Mouse (Mus musculus): ENCODE measurements around the gene Ddost.

The Ddost gene

DNA sequence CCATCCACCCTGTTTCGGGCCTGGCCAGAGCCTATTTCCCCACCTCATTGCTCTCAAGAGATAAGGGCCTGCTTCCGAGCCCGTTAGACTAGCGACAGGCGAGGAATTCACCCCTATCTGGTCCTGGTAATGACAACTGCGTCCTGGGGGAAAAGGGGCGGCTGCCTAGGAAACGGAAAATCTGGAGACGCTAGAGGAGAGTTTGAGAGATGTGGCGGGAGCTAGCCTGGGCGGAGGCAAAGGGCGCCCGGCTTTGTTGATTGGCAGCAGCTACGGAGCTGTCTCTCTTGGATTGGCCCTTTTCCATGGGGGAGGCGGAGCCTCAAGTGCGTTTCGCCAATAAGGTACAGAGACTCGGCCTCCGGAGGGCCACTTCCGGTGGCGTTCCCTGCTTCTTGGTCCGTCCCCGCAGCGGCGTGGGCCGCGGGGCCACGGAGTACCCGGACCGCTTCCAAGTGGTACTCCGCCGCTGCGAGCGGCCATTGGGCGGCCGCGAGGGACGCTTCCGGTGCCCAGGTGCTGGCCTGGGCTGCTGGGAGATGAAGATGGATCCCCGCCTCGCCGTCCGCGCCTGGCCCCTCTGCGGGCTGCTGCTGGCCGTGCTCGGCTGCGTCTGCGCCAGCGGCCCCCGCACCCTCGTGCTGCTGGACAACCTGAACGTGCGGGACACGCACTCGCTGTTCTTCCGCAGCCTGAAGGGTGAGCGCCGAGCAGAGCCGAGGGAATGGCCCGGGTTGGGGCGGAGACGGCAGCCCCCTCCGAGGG, at the start of gene Ddost:
Gene Ddost, plus strand, starts transcription at position 391 of the 765 bp plus-strand sequence.
- DNase-seq (ENCODE audit: low spot score): peak; percentile 98

GRCm38 (mm10) chr4:138257116-138257687, 47.3 kb upstream of the Ddost start:
- no peak for DNase-seq (ENCODE audit: low spot score)

DNA sequence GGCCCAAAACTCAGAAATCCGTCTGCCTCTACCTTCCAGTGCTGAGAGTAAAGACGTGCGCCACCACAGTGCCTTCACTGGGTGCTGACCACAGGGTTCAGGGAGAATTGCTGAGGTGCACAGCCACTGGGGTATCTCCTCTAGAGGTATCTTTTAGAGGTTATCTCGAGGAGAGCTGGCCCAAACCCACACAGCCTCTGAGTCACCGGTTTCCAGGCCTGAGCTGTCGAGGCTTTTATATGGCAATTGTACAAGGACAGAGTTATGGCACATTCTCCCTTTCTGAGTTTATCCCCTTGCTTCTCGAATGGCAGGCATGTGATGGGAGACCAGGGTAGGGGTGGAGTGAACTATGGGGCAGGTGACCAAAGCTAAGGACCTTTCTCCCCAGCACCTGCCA, 45.9 kb upstream of the Ddost start:
- no peak for DNase-seq (ENCODE audit: low spot score)

DNA sequence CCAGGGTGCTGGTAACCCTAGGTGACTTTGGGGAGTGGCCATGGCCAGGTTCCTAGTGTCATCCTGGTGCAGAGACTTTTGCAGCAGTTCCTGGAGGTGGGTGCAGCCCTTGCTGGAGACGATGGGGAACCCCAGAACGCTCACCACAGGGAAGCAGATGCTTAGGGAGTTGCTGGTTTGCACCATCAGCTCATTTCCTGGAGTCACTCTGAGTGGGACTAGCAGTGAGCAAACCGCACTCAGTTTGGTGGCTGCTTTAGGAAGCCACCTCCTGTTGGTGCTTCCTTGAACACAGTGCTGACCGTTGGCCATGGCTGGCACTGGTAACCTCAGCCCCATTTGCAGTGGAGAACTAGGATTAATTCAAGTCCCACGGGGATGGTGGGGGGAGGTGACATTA, 45.0 kb upstream of the Ddost start:
- no peak for DNase-seq (ENCODE audit: low spot score)

- DNase-seq (ENCODE audit: low spot score): peak; percentile 93
Observed at GRCm38 (mm10) chr4:138261843-138262681, 42.5 kb upstream of the Ddost start.

DNA sequence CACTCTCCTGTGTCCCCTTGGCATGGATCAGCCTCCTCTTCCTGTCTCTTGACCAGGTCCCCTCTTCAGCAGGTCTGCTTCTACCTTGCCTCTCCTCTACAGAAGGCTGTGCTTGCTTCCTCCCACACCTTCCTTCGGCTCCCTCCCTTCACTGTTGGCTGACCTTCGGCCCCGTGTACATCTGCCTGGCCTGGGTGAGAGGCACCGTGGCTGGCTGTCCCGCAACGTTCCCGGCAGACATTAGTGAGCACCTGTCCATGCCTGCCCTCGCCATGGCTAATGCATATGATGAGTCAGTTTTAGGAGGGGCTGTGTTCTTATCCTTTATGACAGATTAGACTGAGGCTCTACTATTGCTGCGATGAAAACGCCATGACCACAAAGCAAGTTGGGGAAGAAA, 36.7 kb upstream of the Ddost start:
- DNase-seq (ENCODE audit: low spot score): no peak

DNA sequence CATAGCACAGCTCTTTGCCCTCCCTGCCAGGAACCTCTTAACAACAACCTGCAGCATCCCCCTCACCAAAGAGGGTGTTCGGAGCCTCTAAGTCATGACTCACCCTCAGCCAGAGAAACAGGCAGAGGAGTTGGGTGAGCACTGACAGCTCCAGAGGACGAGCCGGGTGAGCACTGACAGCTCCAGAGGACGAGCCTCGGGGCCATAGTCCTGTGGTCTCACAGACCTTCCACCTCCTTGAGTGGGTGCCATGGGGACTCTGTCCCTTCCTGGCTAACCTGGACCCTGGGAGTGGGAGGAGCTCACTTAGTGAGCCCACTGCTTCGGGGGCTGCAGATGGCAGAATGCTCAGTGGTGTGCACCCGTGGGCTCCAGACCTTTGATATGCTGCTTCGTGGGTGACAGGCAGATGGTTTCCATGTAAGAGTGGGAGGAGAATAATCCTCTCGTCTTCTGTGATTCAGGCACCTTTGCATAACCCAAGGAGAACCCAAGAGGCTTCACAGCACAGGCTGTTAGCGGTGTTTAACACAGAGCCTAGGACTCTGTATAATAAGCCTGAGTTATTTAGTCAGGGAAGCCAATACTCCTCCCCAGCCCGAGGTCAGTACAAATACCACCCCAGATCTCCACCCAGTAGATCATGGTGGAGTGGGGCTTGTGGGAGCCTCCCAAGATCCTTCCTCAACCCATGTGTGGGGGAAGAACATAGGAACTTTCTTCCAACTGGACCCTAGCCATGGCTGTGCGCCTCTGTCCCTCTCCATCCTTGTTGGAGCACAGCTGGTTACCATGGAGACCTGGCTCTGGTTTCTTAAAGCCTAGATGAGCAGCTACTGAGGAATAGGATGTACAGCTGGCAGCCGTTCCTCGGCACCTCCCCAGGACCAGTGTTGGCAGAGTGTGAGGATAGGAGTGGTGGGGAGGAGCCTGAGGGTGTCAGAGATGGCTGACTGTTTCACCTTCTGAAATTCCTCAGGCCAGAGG, 32.2 kb upstream of the Ddost start:
- DNase-seq (ENCODE audit: low spot score): no peak

DNA sequence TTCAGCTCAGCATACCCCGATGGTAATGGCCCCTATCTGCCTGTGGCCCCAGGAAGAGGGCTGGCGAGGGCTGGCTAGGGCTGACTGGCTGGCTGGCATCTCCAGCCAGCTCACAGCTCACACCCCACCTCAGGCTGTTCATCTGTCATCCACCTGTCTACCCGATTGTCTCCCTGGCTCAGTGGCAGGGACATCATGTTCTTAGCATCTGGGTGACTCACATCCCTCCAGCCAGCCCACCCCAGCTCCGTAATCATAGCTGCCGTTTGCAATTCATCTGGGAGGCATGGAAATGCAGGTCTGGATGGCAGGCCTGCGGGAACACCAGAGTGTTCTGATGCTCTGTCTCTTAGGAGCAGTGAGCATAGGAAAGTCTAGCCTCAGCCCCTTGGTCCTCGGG, 26.2 kb upstream of the Ddost start:
- DNase-seq (ENCODE audit: low spot score): no peak

- DNase-seq (ENCODE audit: low spot score): peak; percentile 91
Observed at GRCm38 (mm10) chr4:138282834-138283233, 21.7 kb upstream of the Ddost start.

GRCm38 (mm10) chr4:138286411-138286810, 18.1 kb upstream of the Ddost start:
- DNase-seq (ENCODE audit: low spot score): no peak

- DNase-seq (ENCODE audit: low spot score): no peak
Observed at GRCm38 (mm10) chr4:138288691-138289090, 15.8 kb upstream of the Ddost start.

DNA sequence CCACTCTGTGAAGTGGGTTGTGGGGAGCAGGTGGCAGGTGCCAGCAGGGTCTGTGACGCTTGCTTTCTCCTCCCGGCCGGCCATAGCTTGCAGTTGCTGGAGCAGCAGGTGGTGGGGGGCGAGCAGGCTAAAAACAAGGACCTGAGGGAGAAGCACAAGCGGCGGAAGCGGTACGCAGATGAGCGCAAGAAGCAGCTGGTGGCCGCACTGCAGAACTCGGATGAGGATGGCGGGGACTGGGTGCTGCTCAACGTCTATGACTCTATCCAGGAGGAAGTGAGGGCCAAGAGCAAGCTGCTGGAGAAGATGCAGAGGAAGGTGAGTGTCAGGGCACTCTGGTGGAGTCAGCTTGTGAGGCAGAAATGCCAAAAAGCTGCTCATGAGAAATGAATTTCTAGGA, 12.5 kb upstream of the Ddost start:
- DNase-seq (ENCODE audit: low spot score): no peak

GRCm38 (mm10) chr4:138293261-138293948, 11.1 kb upstream of the Ddost start:
- no peak for DNase-seq (ENCODE audit: low spot score)

GRCm38 (mm10) chr4:138293949-138294550, 10.5 kb upstream of the Ddost start:
- DNase-seq (ENCODE audit: low spot score): no peak

DNA sequence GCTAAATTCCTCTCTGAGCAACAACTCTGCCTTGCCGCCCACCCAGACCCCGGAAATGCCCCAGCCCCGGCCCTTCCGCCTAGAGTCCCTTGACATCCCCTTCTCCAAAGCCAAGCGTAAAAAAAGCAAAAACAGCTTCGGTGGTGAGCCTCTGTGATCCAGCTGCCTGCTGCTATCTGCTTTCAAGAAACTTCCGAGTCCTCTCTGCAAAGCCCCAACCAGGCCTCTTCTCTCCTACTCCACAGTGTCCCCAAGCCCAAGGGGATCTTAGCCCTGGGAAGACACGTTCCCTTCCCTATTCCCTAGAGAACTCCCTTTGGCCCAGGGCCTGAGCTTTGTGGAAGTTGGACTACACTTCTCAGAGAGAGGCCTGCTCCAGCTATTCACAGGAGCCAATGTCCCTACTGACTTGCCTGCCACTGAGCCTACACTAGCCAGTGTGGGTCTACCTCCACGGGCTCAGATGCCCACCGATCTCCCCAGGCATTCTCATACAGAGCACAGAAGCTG, 3.2 kb upstream of the Ddost start:
- no peak for DNase-seq (ENCODE audit: low spot score)

DNA sequence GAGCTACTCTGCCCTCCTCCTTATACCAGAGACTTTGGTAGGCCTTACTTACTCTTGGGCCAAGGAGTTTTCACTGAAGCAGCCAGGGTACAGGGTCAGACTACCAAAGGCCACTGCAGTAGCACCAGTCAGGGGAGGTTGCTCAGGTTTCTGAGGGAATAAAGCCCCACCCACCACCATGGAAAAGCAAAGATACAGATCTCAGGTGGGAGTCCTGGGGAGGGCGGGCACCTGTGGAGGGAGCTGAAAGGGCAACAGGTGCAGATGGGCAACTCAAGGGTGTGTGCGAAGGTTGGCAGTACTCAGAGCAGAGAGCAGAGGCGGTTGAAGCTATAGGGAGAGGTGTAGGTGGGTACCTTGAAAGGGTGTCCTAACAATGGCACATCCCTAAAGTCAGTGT, 1.5 kb upstream of the Ddost start:
- DNase-seq (ENCODE audit: low spot score): no peak

DNA sequence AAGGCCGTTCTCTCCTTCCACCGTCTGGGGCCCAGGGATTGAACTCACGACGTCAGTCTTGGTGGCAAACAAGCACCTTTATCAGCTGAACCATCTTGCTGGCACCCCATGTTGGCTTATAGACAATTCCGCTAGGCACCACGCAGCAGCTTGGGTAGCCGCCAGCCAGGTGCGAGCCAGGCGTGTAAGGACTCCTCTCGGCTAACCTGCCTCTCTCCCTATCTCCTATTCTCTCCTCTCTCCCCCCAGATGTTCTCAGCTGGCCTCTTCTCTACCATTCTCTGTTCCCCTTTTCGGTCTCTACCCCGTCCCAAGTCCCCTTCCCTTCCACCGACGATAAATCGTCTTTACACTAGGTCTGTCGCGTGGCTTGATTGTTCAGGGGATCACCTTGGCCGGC, 788 bp upstream of the Ddost start:
- DNase-seq (ENCODE audit: low spot score): no peak

GRCm38 (mm10) chr4:138307025-138307424, 2.5 kb downstream of the Ddost start:
- no peak for DNase-seq (ENCODE audit: low spot score)

DNA sequence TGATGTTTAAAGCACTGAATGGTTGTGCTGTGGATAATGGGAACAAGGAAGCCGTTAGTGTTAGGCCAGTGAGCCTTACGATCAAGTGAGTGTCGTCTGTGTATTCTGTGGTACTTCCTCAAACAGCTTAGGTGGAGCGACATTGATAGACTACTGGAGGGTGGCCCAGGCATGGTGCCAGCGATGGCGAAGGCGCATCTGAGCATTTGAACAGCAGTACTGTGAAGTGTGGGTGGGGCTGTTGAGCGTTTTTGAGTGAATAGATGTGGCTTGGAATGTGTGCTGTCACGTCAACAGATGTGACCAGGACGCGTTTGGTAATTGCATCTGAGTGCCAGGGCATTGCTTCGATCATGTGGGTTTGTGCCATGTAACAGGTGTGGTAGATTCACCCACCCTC, 3.2 kb downstream of the Ddost start:
- no peak for DNase-seq (ENCODE audit: low spot score)

- DNase-seq (ENCODE audit: low spot score): no peak
Observed at GRCm38 (mm10) chr4:138310311-138310910, 5.9 kb downstream of the Ddost start.

Data from embryo, embryonic 10 days (tissue).